ENCODE assay signal across 9 mouse cellular contexts in the genomic region with DNA sequence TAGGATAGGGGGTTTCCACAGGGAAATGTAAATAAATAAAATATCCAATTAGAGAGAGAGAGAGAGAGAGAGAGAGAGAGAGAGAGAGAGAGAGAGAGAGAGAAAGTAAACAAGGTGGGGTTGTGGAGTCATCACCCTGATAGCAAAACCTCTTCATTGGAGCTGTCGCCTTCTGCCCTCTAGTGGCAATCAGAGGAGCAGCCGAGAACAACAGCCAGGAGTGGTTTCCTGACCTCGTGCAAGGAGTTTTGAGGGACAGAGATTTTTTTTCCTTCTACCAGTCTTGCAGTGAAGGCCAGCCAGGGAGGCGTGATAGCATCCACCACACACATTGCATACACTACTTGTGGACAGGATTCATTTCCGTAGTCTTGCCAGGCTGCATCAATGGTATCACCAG. TPM values are rescaled to one million over a fixed set of nuclear protein-coding genes. Genes with fewer than 3 reads are reported as not detected.
DNase-seq lines count a peak whose midpoint lies in the region.
"Had no signal": no experiment of that assay in that cellular context is flagged by ENCODE, and none has a peak within 500 bp of the region (broad histone marks: within the 10 kb centered on the region; RNA-seq: fewer than 3 reads in every experiment).

No protein-coding gene starts in this region.

- intact Hi-C loops in heart, postnatal 25 days (cut with DNase I): loop anchor here (1.0 kb wide), 1 partner anchor 21 kb away; no protein-coding TSS in a partner anchor
- intact Hi-C loops in heart, postnatal 36 days (cut with DNase I): loop anchor here (2.0 kb wide), 1 partner anchor 88 kb away; no protein-coding TSS in a partner anchor

- DNase-seq in heart, adult 11 months: peak; percentile 93
- no peak for DNase-seq in heart, postnatal 25 days (ENCODE audit: low spot score)
- peak; percentile 60 for DNase-seq in urinary bladder, postnatal 14 days (ENCODE audit: low spot score)
- no peak for DNase-seq in urinary bladder, postnatal 10 days (ENCODE audit: low spot score)
- DNase-seq in cerebellum, adult 8-10 months: peak; percentile 27
- DNase-seq in heart, postnatal 36 days: peak; percentile 57 to 58
- peak; percentile 68 for DNase-seq in lung, postnatal 25 days (ENCODE audit: low spot score)
- peak; percentile 60 for DNase-seq in thymus, postnatal 0 days (ENCODE audit: low spot score)

RNA-seq across cellular contexts. Expression of a gene that starts 3.4 kb away (rescaled TPM):
- total RNA-seq in heart, postnatal 25 days (2021): 10 to 100 TPM; 85.4 to 99.8 TPM
- 10 to 100 TPM; 83.1 to 86.0 TPM for total RNA-seq in heart, postnatal 36 days (2021)
- 121 and 127 TPM in 2 replicates for polyA plus RNA-seq in thymus, postnatal 0 days (2015; fragmentation: Nextera tagmentation; extraction: Ambion mirVana)

RNA-seq across cellular contexts. Expression of a gene that starts 15.8 kb away (rescaled TPM):
- 10 to 100 TPM; 16.7 to 18.0 TPM for total RNA-seq in heart, postnatal 25 days (2021)
- total RNA-seq in heart, postnatal 36 days (2021): 10 to 100 TPM; 19.7 to 20.6 TPM
- 42.1 and 43.5 TPM in 2 replicates for polyA plus RNA-seq in thymus, postnatal 0 days (2015; fragmentation: Nextera tagmentation; extraction: Ambion mirVana)

RNA-seq across cellular contexts. Expression of a gene that starts 16.6 kb away (rescaled TPM):
- total RNA-seq in heart, postnatal 25 days (2021): not detected
- not detected for total RNA-seq in heart, postnatal 36 days (2021)
- polyA plus RNA-seq in thymus, postnatal 0 days (2015; fragmentation: Nextera tagmentation; extraction: Ambion mirVana): 0.10 TPM in 1 of 2 replicates, not detected in the other
- total RNA-seq: layer of hippocampus, postnatal 25 days had no signal

RNA-seq across cellular contexts. Expression of a gene that starts 36.2 kb away (rescaled TPM):
- not detected for total RNA-seq in heart, postnatal 25 days (2021)
- not detected for total RNA-seq in heart, postnatal 36 days (2021)
- polyA plus RNA-seq in thymus, postnatal 0 days (2015; fragmentation: Nextera tagmentation; extraction: Ambion mirVana): 0.08 and 0.22 TPM in 2 replicates

RNA-seq across cellular contexts. Expression of a gene that starts 52.5 kb away (rescaled TPM):
- total RNA-seq in heart, postnatal 25 days (2021): 10 to 100 TPM; 30.6 to 35.0 TPM
- total RNA-seq in heart, postnatal 36 days (2021): 10 to 100 TPM; 42.7 to 44.8 TPM
- 14.5 and 15.2 TPM in 2 replicates for polyA plus RNA-seq in thymus, postnatal 0 days (2015; fragmentation: Nextera tagmentation; extraction: Ambion mirVana)

Comparison
In these comparisons a context has a peak if more than half of its experiments do, and no peak if none do; other contexts are left out.
1. DNase-seq: peak in heart, adult 11 months (single experiment), urinary bladder, postnatal 14 days (single experiment), cerebellum, adult 8-10 months (single experiment), heart, postnatal 36 days (2 of 2), lung, postnatal 25 days (single experiment) and thymus, postnatal 0 days (single experiment); none in heart, postnatal 25 days (single experiment) and urinary bladder, postnatal 10 days (single experiment).